Mouse (Mus musculus): Measurements from ENCODE around the gene Tmcc3. TPM values are rescaled to one million over a fixed set of nuclear protein-coding genes. Genes with fewer than 3 reads are reported as not detected.

The Tmcc3 gene
- polyA plus RNA-seq, 1 experiment from 2014 or later: 8.8 TPM

DNA sequence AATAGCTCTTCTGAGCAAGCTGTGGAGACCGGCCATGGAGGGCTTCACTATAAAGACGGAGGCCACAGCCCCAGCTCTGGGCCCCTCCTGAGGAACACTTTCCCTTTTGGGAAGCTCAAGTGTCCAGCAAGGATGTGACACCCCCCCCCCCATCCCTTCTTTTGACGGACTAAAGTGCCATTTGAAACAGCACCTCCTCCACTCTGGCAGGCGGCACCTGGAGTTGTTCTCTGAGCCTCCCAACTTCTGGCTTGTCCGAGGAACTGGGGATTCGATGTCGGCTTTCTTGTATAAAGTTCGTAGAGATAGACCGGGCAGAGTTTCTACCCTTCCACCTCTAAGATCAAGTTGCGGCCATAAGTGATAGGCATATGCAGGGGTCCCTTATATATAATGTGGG lies 203.8 kb downstream of the Tmcc3 start:
- Histone ChIP-seq H3K4me1 (ENCODE audit: control insufficient read depth, insufficient read depth, low read length) (0 out of 2 replicates have a peak, but pooled peaks cover 2% of the 10 kb centered on the region), H3K36me3 (ENCODE audit: control insufficient read depth, insufficient read depth, low read length) (no peaks in the 10 kb centered on the region), H3K4me2 (replicated peaks; ENCODE audit: low read depth, low read length) (peak overlapping the region; percentile 65), H3K9me3 (ENCODE audit: control insufficient read depth, low read depth, low read length) (no peaks in the 10 kb centered on the region), H3K27me3 (ENCODE audit: control insufficient read depth, insufficient read depth, low read length) (no peaks in the 10 kb centered on the region), H3K4me3 (ENCODE audit: low read depth, low read length) (peak overlapping the region; percentile 79), H3K27ac (ENCODE audit: low read length) (no peak overlapping the region; the same call in 1 of the 2 replicates), H3K9ac (replicated peaks; ENCODE audit: low read depth, low read length) (peak overlapping the region; percentile 54; the same call in 1 of the 2 replicates)
- ATAC-seq (ENCODE audit: insufficient number of reproducible peaks, insufficient read depth, low FRiP score, low read depth): no peak
- 7% methylated on average over 10 of the region's 10 CpGs for WGBS

- Histone ChIP-seq H3K4me1 (ENCODE audit: control insufficient read depth, insufficient read depth, low read length) (peaks cover 16% of the 10 kb centered on the region; the same call in 1 of the 2 replicates), H3K9me3 (ENCODE audit: control insufficient read depth, low read depth, low read length) (no peaks in the 10 kb centered on the region), H3K9ac (replicated peaks; ENCODE audit: low read depth, low read length) (no peak overlapping the region), H3K27ac (ENCODE audit: low read length) (no peak overlapping the region), H3K4me2 (replicated peaks; ENCODE audit: low read depth, low read length) (no peak overlapping the region), H3K36me3 (ENCODE audit: control insufficient read depth, insufficient read depth, low read length) (no peaks in the 10 kb centered on the region), H3K27me3 (ENCODE audit: control insufficient read depth, insufficient read depth, low read length) (no peaks in the 10 kb centered on the region), H3K4me3 (ENCODE audit: low read depth, low read length) (no peak overlapping the region)
- WGBS: 56% methylated on average over 7 of the region's 7 CpGs
- no peak for ATAC-seq (ENCODE audit: insufficient number of reproducible peaks, insufficient read depth, low FRiP score, low read depth)
Measured at GRCm38 (mm10) chr10:94519887-94520286, 208.1 kb downstream of the Tmcc3 start.

GRCm38 (mm10) chr10:94520306-94521106 lies 208.8 kb downstream of the Tmcc3 start:
- Histone ChIP-seq H3K4me3 (ENCODE audit: low read depth, low read length) (no peak overlapping the region), H3K4me2 (replicated peaks; ENCODE audit: low read depth, low read length) (no peak overlapping the region), H3K36me3 (ENCODE audit: control insufficient read depth, insufficient read depth, low read length) (no peaks in the 10 kb centered on the region), H3K27ac (ENCODE audit: low read length) (no peak overlapping the region), H3K9ac (replicated peaks; ENCODE audit: low read depth, low read length) (no peak overlapping the region), H3K4me1 (ENCODE audit: control insufficient read depth, insufficient read depth, low read length) (peaks cover 16% of the 10 kb centered on the region; the same call in 1 of the 2 replicates), H3K9me3 (ENCODE audit: control insufficient read depth, low read depth, low read length) (no peaks in the 10 kb centered on the region), H3K27me3 (ENCODE audit: control insufficient read depth, insufficient read depth, low read length) (no peaks in the 10 kb centered on the region)
- ATAC-seq (ENCODE audit: insufficient number of reproducible peaks, insufficient read depth, low FRiP score, low read depth): no peak
- 54% methylated on average over 17 of the region's 17 CpGs for WGBS

GRCm38 (mm10) chr10:94521107-94521401 lies 209.3 kb downstream of the Tmcc3 start:
- 51% methylated on average over 3 of the region's 3 CpGs for WGBS
- H3K4me3 ChIP-seq (ENCODE audit: low read depth, low read length): no peak overlapping the region
- H3K9me3 ChIP-seq (ENCODE audit: control insufficient read depth, low read depth, low read length): no peaks in the 10 kb centered on the region
- H3K27me3 ChIP-seq (ENCODE audit: control insufficient read depth, insufficient read depth, low read length): no peaks in the 10 kb centered on the region
- no peak for ATAC-seq (ENCODE audit: insufficient number of reproducible peaks, insufficient read depth, low FRiP score, low read depth)
- H3K4me2 ChIP-seq (replicated peaks; ENCODE audit: low read depth, low read length): no peak overlapping the region
- peaks cover 14% of the 10 kb centered on the region; the same call in 1 of the 2 replicates for H3K4me1 ChIP-seq (ENCODE audit: control insufficient read depth, insufficient read depth, low read length)
- no peak overlapping the region for H3K27ac ChIP-seq (ENCODE audit: low read length)
- H3K36me3 ChIP-seq (ENCODE audit: control insufficient read depth, insufficient read depth, low read length): no peaks in the 10 kb centered on the region
- no peak overlapping the region for H3K9ac ChIP-seq (replicated peaks; ENCODE audit: low read depth, low read length)

DNA sequence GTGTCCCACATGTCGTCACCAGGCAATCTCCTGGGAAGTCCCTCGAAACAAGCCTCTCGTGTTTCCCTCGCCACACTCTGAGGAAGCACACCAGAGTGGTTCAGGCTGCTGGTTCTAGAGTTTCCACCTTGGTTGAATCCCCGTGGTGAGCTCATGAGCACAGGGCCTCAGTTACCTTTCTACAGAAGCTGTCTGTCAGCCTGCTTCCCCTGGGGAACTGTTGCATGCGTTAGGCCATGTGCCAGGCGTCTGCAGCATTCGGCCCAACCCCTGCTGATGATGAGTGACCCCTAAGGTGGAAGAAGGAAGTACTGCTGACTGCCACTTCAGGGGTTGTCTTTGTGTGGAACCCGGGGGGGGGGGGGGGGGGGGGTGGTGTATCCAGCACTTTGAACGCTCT lies 210.0 kb downstream of the Tmcc3 start:
- H3K27me3 ChIP-seq (ENCODE audit: control insufficient read depth, insufficient read depth, low read length): no peaks in the 10 kb centered on the region
- H3K27ac ChIP-seq (ENCODE audit: low read length): no peak overlapping the region
- 51% methylated on average over 10 of the region's 10 CpGs for WGBS
- ATAC-seq (ENCODE audit: insufficient number of reproducible peaks, insufficient read depth, low FRiP score, low read depth): no peak
- no peaks in the 10 kb centered on the region for H3K9me3 ChIP-seq (ENCODE audit: control insufficient read depth, low read depth, low read length)
- peaks cover 14% of the 10 kb centered on the region; the same call in 1 of the 2 replicates for H3K4me1 ChIP-seq (ENCODE audit: control insufficient read depth, insufficient read depth, low read length)
- H3K36me3 ChIP-seq (ENCODE audit: control insufficient read depth, insufficient read depth, low read length): no peaks in the 10 kb centered on the region
- H3K4me2 ChIP-seq (replicated peaks; ENCODE audit: low read depth, low read length): no peak overlapping the region
- no peak overlapping the region for H3K4me3 ChIP-seq (ENCODE audit: low read depth, low read length)
- no peak overlapping the region for H3K9ac ChIP-seq (replicated peaks; ENCODE audit: low read depth, low read length)

- Histone ChIP-seq H3K27me3 (ENCODE audit: control insufficient read depth, insufficient read depth, low read length) (no peaks in the 10 kb centered on the region), H3K27ac (ENCODE audit: low read length) (no peak overlapping the region), H3K4me2 (replicated peaks; ENCODE audit: low read depth, low read length) (no peak overlapping the region), H3K4me3 (ENCODE audit: low read depth, low read length) (no peak overlapping the region), H3K9ac (replicated peaks; ENCODE audit: low read depth, low read length) (no peak overlapping the region), H3K9me3 (ENCODE audit: control insufficient read depth, low read depth, low read length) (no peaks in the 10 kb centered on the region), H3K36me3 (ENCODE audit: control insufficient read depth, insufficient read depth, low read length) (no peaks in the 10 kb centered on the region), H3K4me1 (ENCODE audit: control insufficient read depth, insufficient read depth, low read length) (peaks cover 14% of the 10 kb centered on the region; the same call in 1 of the 2 replicates)
- WGBS: 69% methylated on average over 8 of the region's 8 CpGs
- ATAC-seq (ENCODE audit: insufficient number of reproducible peaks, insufficient read depth, low FRiP score, low read depth): no peak
Measured at GRCm38 (mm10) chr10:94523297-94523696, 211.5 kb downstream of the Tmcc3 start.

GRCm38 (mm10) chr10:94523711-94524156 lies 212.0 kb downstream of the Tmcc3 start:
- Histone ChIP-seq H3K4me2 (replicated peaks; ENCODE audit: low read depth, low read length) (0 out of 2 replicates have a peak overlapping the region, but pooled peaks have one; percentile 6), H3K27ac (ENCODE audit: low read length) (no peak overlapping the region), H3K36me3 (ENCODE audit: control insufficient read depth, insufficient read depth, low read length) (no peaks in the 10 kb centered on the region), H3K9me3 (ENCODE audit: control insufficient read depth, low read depth, low read length) (no peaks in the 10 kb centered on the region), H3K4me1 (ENCODE audit: control insufficient read depth, insufficient read depth, low read length) (peaks cover 14% of the 10 kb centered on the region; the same call in 1 of the 2 replicates), H3K27me3 (ENCODE audit: control insufficient read depth, insufficient read depth, low read length) (no peaks in the 10 kb centered on the region), H3K9ac (replicated peaks; ENCODE audit: low read depth, low read length) (no peak overlapping the region), H3K4me3 (ENCODE audit: low read depth, low read length) (no peak overlapping the region)
- 12% methylated on average over 18 of the region's 18 CpGs for WGBS
- 0 out of 2 replicates have a peak, but pooled peaks have one; percentile 20 for ATAC-seq (ENCODE audit: insufficient number of reproducible peaks, insufficient read depth, low FRiP score, low read depth)

GRCm38 (mm10) chr10:94524966-94525365 lies 213.2 kb downstream of the Tmcc3 start:
- Histone ChIP-seq H3K4me1 (ENCODE audit: control insufficient read depth, insufficient read depth, low read length) (peaks cover 14% of the 10 kb centered on the region; the same call in 1 of the 2 replicates), H3K9me3 (ENCODE audit: control insufficient read depth, low read depth, low read length) (no peaks in the 10 kb centered on the region), H3K36me3 (ENCODE audit: control insufficient read depth, insufficient read depth, low read length) (no peaks in the 10 kb centered on the region), H3K27me3 (ENCODE audit: control insufficient read depth, insufficient read depth, low read length) (no peaks in the 10 kb centered on the region), H3K4me2 (replicated peaks; ENCODE audit: low read depth, low read length) (no peak overlapping the region), H3K4me3 (ENCODE audit: low read depth, low read length) (no peak overlapping the region), H3K27ac (ENCODE audit: low read length) (no peak overlapping the region), H3K9ac (replicated peaks; ENCODE audit: low read depth, low read length) (no peak overlapping the region)
- WGBS: 70% methylated on average over 6 of the region's 6 CpGs
- no peak for ATAC-seq (ENCODE audit: insufficient number of reproducible peaks, insufficient read depth, low FRiP score, low read depth)
